Mouse (Mus musculus): ENCODE measurements around the gene Sdad1. TPM values are rescaled to one million over a fixed set of nuclear protein-coding genes. Genes with fewer than 3 reads are reported as not detected.

The Sdad1 gene
- polyA plus RNA-seq, 1 experiment from 2014 or later, result 49.1 TPM

DNA sequence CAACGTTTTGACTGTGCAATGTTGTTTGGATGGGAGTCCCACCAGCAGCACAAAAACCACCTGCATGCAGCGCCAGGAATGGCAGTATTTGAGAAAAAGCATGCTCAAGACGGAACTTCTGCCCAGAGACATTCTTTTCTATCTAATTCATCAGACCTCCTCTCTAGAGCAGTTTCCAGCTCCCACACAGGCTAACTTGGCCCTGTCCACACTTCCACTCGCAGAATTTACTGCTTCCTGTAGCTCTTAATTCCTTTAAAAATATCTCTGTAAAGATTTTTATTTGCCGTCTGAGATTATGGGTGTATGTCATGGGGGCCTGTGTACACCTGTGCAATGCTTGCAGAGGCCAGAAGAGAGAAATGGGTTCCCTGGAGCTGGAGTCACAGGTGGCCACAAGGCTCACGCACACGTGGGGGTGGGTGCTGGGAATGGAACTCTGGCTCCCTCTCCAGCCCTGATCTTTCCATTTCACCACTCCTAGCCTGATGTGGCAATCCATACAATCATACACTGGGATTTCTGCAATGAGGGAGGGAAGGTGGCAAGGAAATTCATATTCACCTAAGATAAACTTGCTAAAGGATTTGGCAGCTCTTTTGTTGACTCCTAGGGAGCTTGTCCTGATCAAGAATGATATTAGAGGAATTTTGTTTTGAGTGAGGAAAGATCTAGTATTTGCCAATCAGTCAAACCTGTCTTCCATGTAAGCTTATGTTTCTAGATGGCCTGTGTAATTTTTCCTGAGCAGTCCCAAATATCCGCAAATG lies 11.5 kb upstream of the Sdad1 start:
- H3K27me3 ChIP-seq (ENCODE audit: control insufficient read depth, insufficient read depth, low read length), result no peaks in the 10 kb centered on the region

DNA sequence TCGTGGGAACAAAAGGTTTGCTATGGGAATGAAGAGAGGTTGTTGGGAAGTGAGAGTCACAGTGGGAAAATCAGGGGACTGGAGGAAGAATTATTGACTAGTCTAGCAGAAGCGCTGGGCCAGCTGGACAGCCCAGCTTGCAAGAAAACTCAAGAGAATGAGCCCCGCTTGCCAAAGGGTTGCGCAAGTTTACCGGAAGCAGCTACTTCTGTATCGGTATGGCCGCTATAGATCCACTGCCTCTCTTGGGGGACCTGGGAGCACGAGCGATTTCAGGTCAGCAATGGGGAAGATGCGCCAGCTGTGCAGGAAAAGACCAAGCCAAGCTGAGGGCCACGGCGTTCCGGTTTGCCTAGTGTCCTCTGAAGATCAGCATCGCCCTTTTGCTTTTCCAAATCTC lies 8.3 kb upstream of the Sdad1 start:
- Histone ChIP-seq H3K4me2 (replicated peaks; ENCODE audit: low read depth, low read length) (no peak overlapping the region), H3K9ac (ENCODE audit: low read depth, low read length) (no peak overlapping the region), H3K27ac (ENCODE audit: low read depth, low read length) (no peak overlapping the region), H3K9me3 (ENCODE audit: control insufficient read depth, low read length) (no peaks in the 10 kb centered on the region), H3K36me3 (ENCODE audit: control insufficient read depth, insufficient read depth, low read length) (no peaks in the 10 kb centered on the region), H3K4me3 (ENCODE audit: low read depth, low read length) (no peak overlapping the region), H3K4me1 (replicated peaks; ENCODE audit: control insufficient read depth, insufficient read depth, low read length) (no peaks in the 10 kb centered on the region), H3K27me3 (ENCODE audit: control insufficient read depth, insufficient read depth, low read length) (no peaks in the 10 kb centered on the region)
- ATAC-seq (ENCODE audit: low FRiP score), result no peak
- 93% methylated on average over 14 of the region's 14 CpGs for WGBS
- DNase-seq (ENCODE audit: low spot score), result no peak

More for the DNA sequence above, 11.5 kb upstream of the Sdad1 start:
- ATAC-seq (ENCODE audit: low FRiP score), result no peak
- no peaks in the 10 kb centered on the region for H3K9me3 ChIP-seq (ENCODE audit: control insufficient read depth, low read length)
- DNase-seq (ENCODE audit: low spot score), result no peak
- no peak overlapping the region for H3K4me3 ChIP-seq (ENCODE audit: low read depth, low read length)
- H3K36me3 ChIP-seq (ENCODE audit: control insufficient read depth, insufficient read depth, low read length), result no peaks in the 10 kb centered on the region
- WGBS, result 77% methylated on average over 8 of the region's 8 CpGs
- H3K27ac ChIP-seq (ENCODE audit: low read depth, low read length), result no peak overlapping the region
- H3K4me1 ChIP-seq (replicated peaks; ENCODE audit: control insufficient read depth, insufficient read depth, low read length), result no peaks in the 10 kb centered on the region
- H3K9ac ChIP-seq (ENCODE audit: low read depth, low read length), result no peak overlapping the region
- no peak overlapping the region for H3K4me2 ChIP-seq (replicated peaks; ENCODE audit: low read depth, low read length)

- WGBS, result 91% methylated on average over 7 of the region's 7 CpGs
- H3K4me1 ChIP-seq (replicated peaks; ENCODE audit: control insufficient read depth, insufficient read depth, low read length), result no peaks in the 10 kb centered on the region
- no peak overlapping the region for H3K9ac ChIP-seq (ENCODE audit: low read depth, low read length)
Measured at GRCm38 (mm10) chr5:92318119-92318518, 7.8 kb upstream of the Sdad1 start.

DNA sequence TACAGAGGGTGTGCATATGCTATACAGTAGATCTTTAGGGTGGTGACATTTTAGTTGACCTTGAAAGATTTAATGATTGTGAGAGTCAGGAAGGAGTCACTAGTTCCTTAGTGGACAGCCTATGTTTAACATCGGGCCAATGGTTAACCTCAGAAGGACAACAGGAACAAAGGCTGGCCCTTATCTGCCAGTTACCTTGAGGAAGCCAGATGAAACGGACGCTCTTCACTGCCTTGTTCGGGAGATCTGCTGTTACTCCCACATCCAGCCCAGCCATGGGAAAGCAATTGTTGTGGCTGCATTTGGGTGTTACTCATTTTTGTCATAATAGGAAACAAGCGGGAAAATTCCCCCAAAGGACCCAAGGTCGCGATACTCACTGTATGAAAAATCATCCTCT lies 3.5 kb upstream of the Sdad1 start:
- Histone ChIP-seq H3K9ac (ENCODE audit: low read depth, low read length) (no peak overlapping the region), H3K4me3 (ENCODE audit: low read depth, low read length) (no peak overlapping the region), H3K4me1 (replicated peaks; ENCODE audit: control insufficient read depth, insufficient read depth, low read length) (no peaks in the 10 kb centered on the region; the same call in 1 of the 2 replicates), H3K9me3 (ENCODE audit: control insufficient read depth, low read length) (no peaks in the 10 kb centered on the region), H3K27ac (ENCODE audit: low read depth, low read length) (no peak overlapping the region), H3K27me3 (ENCODE audit: control insufficient read depth, insufficient read depth, low read length) (no peaks in the 10 kb centered on the region), H3K4me2 (replicated peaks; ENCODE audit: low read depth, low read length) (no peak overlapping the region), H3K36me3 (ENCODE audit: control insufficient read depth, insufficient read depth, low read length) (no peaks in the 10 kb centered on the region)
- WGBS, result 81% methylated on average over 7 of the region's 7 CpGs
- DNase-seq (ENCODE audit: low spot score), result no peak
- no peak for ATAC-seq (ENCODE audit: low FRiP score)

More at GRCm38 (mm10) chr5:92318119-92318518, 7.8 kb upstream of the Sdad1 start:
- no peaks in the 10 kb centered on the region for H3K36me3 ChIP-seq (ENCODE audit: control insufficient read depth, insufficient read depth, low read length)
- ATAC-seq (ENCODE audit: low FRiP score) (no peak), DNase-seq (ENCODE audit: low spot score) (no peak)
- H3K4me3 ChIP-seq (ENCODE audit: low read depth, low read length), result no peak overlapping the region
- H3K4me2 ChIP-seq (replicated peaks; ENCODE audit: low read depth, low read length), result no peak overlapping the region
- H3K27me3 ChIP-seq (ENCODE audit: control insufficient read depth, insufficient read depth, low read length), result no peaks in the 10 kb centered on the region
- H3K9me3 ChIP-seq (ENCODE audit: control insufficient read depth, low read length), result no peaks in the 10 kb centered on the region
- no peak overlapping the region for H3K27ac ChIP-seq (ENCODE audit: low read depth, low read length)

- Histone ChIP-seq H3K36me3 (ENCODE audit: control insufficient read depth, insufficient read depth, low read length) (no peaks in the 10 kb centered on the region), H3K27me3 (ENCODE audit: control insufficient read depth, insufficient read depth, low read length) (no peaks in the 10 kb centered on the region), H3K4me3 (ENCODE audit: low read depth, low read length) (no peak overlapping the region), H3K4me1 (replicated peaks; ENCODE audit: control insufficient read depth, insufficient read depth, low read length) (no peaks in the 10 kb centered on the region; the same call in 1 of the 2 replicates), H3K9ac (ENCODE audit: low read depth, low read length) (no peak overlapping the region), H3K4me2 (replicated peaks; ENCODE audit: low read depth, low read length) (no peak overlapping the region), H3K27ac (ENCODE audit: low read depth, low read length) (no peak overlapping the region), H3K9me3 (ENCODE audit: control insufficient read depth, low read length) (no peaks in the 10 kb centered on the region)
- WGBS, result 15% methylated on average over 13 of the region's 13 CpGs
- DNase-seq (ENCODE audit: low spot score) (peak; percentile 89), ATAC-seq (ENCODE audit: low FRiP score) (no peak)
Measured at GRCm38 (mm10) chr5:92312046-92312715, 1.9 kb upstream of the Sdad1 start.

- WGBS, result 89% methylated on average over 3 of the region's 3 CpGs
- no peak for ATAC-seq (ENCODE audit: low FRiP score)
Measured at GRCm38 (mm10) chr5:92304291-92304690, 6.0 kb downstream of the Sdad1 start.

GRCm38 (mm10) chr5:92302149-92302840 lies 8.0 kb downstream of the Sdad1 start:
- DNase-seq (ENCODE audit: low spot score) (no peak), ATAC-seq (ENCODE audit: low FRiP score) (no peak)
- Histone ChIP-seq H3K27me3 (ENCODE audit: control insufficient read depth, insufficient read depth, low read length) (no peaks in the 10 kb centered on the region), H3K4me3 (ENCODE audit: low read depth, low read length) (no peak overlapping the region), H3K9ac (ENCODE audit: low read depth, low read length) (no peak overlapping the region), H3K4me2 (replicated peaks; ENCODE audit: low read depth, low read length) (no peak overlapping the region), H3K36me3 (ENCODE audit: control insufficient read depth, insufficient read depth, low read length) (peaks cover 16% of the 10 kb centered on the region; the same call in 1 of the 2 replicates), H3K27ac (ENCODE audit: low read depth, low read length) (no peak overlapping the region), H3K9me3 (ENCODE audit: control insufficient read depth, low read length) (no peaks in the 10 kb centered on the region), H3K4me1 (replicated peaks; ENCODE audit: control insufficient read depth, insufficient read depth, low read length) (no peaks in the 10 kb centered on the region)
- WGBS, result 93% methylated on average over 13 of the region's 13 CpGs

More at GRCm38 (mm10) chr5:92304291-92304690, 6.0 kb downstream of the Sdad1 start:
- Histone ChIP-seq H3K9me3 (ENCODE audit: control insufficient read depth, low read length) (no peaks in the 10 kb centered on the region), H3K9ac (ENCODE audit: low read depth, low read length) (no peak overlapping the region), H3K4me2 (replicated peaks; ENCODE audit: low read depth, low read length) (no peak overlapping the region), H3K27me3 (ENCODE audit: control insufficient read depth, insufficient read depth, low read length) (no peaks in the 10 kb centered on the region), H3K4me1 (replicated peaks; ENCODE audit: control insufficient read depth, insufficient read depth, low read length) (no peaks in the 10 kb centered on the region; the same call in 1 of the 2 replicates), H3K27ac (ENCODE audit: low read depth, low read length) (no peak overlapping the region), H3K4me3 (ENCODE audit: low read depth, low read length) (no peak overlapping the region), H3K36me3 (ENCODE audit: control insufficient read depth, insufficient read depth, low read length) (peaks cover 13% of the 10 kb centered on the region; the same call in 1 of the 2 replicates)
- DNase-seq (ENCODE audit: low spot score), result no peak

DNA sequence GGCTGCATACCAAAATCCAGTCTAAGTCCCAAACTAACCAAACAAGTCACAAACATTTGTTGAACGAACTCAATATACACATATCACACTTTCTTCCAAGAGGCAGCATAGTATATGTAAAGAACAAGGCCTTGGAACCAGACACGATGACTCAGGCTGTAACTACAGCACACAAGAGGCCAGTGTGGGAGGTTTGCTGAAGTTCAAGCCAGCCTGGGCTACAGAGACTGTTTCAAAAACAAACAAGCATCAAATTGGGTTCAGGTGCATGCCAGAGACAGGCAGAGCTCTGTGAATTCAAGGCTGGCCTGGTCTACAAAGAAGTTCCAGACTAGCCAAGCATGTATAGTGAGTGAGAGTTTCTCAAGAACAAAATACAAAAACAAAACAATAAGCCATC lies 15.8 kb downstream of the Sdad1 start:
- no peak overlapping the region for H3K4me2 ChIP-seq (replicated peaks; ENCODE audit: low read depth, low read length)
- H3K9ac ChIP-seq (ENCODE audit: low read depth, low read length), result no peak overlapping the region
- no peak overlapping the region for H3K4me3 ChIP-seq (ENCODE audit: low read depth, low read length)
- no peaks in the 10 kb centered on the region for H3K27me3 ChIP-seq (ENCODE audit: control insufficient read depth, insufficient read depth, low read length)
- ATAC-seq (ENCODE audit: low FRiP score) (no peak), DNase-seq (ENCODE audit: low spot score) (no peak)
- 95% methylated on average over 2 of the region's 2 CpGs for WGBS
- H3K9me3 ChIP-seq (ENCODE audit: control insufficient read depth, low read length), result no peaks in the 10 kb centered on the region
- no peaks in the 10 kb centered on the region for H3K4me1 ChIP-seq (replicated peaks; ENCODE audit: control insufficient read depth, insufficient read depth, low read length)
- H3K36me3 ChIP-seq (ENCODE audit: control insufficient read depth, insufficient read depth, low read length), result peaks cover 12% of the 10 kb centered on the region; the same call in 1 of the 2 replicates
- no peak overlapping the region for H3K27ac ChIP-seq (ENCODE audit: low read depth, low read length)
